Mouse (Mus musculus) forebrain, embryonic 12.5 days (tissue): ENCODE measurements at regions not wholly inside any gene's neighbourhood (a gene's known extent, or its start where the extent isn't known, plus 50 kb on each side); places are given as distances from the start of the nearest gene placed in this dataset.

Experiments
- ATAC-seq: fragments of 200-750 bp; cut with Nextera tagmentation; 2 replicates; pipeline ENCODE4 v1.8.0; 2017; ENCODE audit warnings: moderate TSS enrichment; ENCODE audit not compliant: low FRiP score
- H3K27ac ChIP-seq: fragments of 300-500 bp; sonication (generic); 2 replicates; pipeline ENCODE4 v1.5.1; 2016; ENCODE audit warnings: mild to moderate bottlenecking
- H3K27me3 ChIP-seq: fragments of 300-500 bp; sonication (generic); 2 replicates; pipeline ENCODE4 v1.6.1; 2016; ENCODE audit warnings: mild to moderate bottlenecking
- H3K36me3 ChIP-seq: fragments of 300-500 bp; sonication (generic); replicated peaks from 2 replicates; pipeline ENCODE4 v1.6.1; 2016; ENCODE audit warnings: mild to moderate bottlenecking
- H3K4me1 ChIP-seq: fragments of 300-500 bp; sonication (generic); 2 replicates; pipeline ENCODE4 v1.6.1; 2016
- H3K4me2 ChIP-seq: fragments of 300-500 bp; sonication (generic); 2 replicates; pipeline ENCODE4 v1.6.1; 2016; ENCODE audit warnings: mild to moderate bottlenecking, moderate library complexity
- H3K4me3 ChIP-seq: fragments of 300-500 bp; sonication (generic); replicated peaks from 2 replicates; pipeline ENCODE4 v1.5.1; 2016; ENCODE audit warnings: mild to moderate bottlenecking
- H3K9ac ChIP-seq: fragments of 300-500 bp; sonication (generic); 2 replicates; pipeline ENCODE4 v1.6.1; 2016; ENCODE audit warnings: mild to moderate bottlenecking
- H3K9me3 ChIP-seq: fragments of 300-500 bp; sonication (generic); 2 replicates; pipeline ENCODE4 v1.6.1; 2016
- WGBS: fragments of 180-500 bp; shearing (Covaris S2); methylation state at CpG from one replicate; pipeline ENCODE4 v1.1.7; 2016; 5-methylcytosine and 5-hydroxymethylcytosine counted together

- H3K4me3 ChIP-seq: no peak overlapping the region
- no peak overlapping the region for H3K9ac ChIP-seq
- H3K4me2 ChIP-seq: no peak overlapping the region
- no peaks in the 10 kb centered on the region for H3K36me3 ChIP-seq
- WGBS: 96% methylated on average over 5 of the region's 5 CpGs
- no peak overlapping the region for H3K27ac ChIP-seq
- H3K9me3 ChIP-seq: no peaks in the 10 kb centered on the region
- no peaks in the 10 kb centered on the region for H3K4me1 ChIP-seq
- no peaks in the 10 kb centered on the region for H3K27me3 ChIP-seq
- no peak for ATAC-seq
These were observed 573.0 kb downstream of the Gm19410 start for GRCm38 (mm10) chr8:36338628-36339027.

DNA sequence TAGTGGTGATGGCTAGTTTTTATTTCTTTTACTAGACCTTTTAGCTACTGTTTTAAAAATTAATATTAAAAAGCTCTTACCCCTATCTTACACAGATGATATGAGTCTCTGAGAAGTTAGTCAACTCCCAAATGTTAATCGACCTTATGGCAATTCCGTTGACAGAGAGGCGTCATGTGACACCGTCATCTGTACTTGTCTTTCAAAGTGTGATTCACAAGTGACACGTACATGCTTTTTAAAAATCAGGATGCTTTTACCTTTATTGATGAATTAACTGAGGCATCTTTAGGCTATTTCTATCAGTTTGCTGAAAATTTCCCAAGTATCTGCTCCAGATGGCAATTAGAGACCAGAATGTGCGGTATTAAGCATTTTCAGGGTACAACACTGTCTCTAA lies 573.9 kb downstream of the Gm19410 start:
- H3K9me3 ChIP-seq: no peaks in the 10 kb centered on the region
- H3K27ac ChIP-seq: no peak overlapping the region
- no peak overlapping the region for H3K9ac ChIP-seq
- no peak overlapping the region for H3K4me2 ChIP-seq
- H3K4me3 ChIP-seq: no peak overlapping the region
- H3K27me3 ChIP-seq: no peaks in the 10 kb centered on the region
- H3K4me1 ChIP-seq: no peaks in the 10 kb centered on the region
- H3K36me3 ChIP-seq: no peaks in the 10 kb centered on the region
- WGBS: 90% methylated on average over 6 of the region's 6 CpGs
- ATAC-seq: no peak

- Histone ChIP-seq H3K4me1 (no peaks in the 10 kb centered on the region), H3K4me3 (no peak overlapping the region), H3K36me3 (no peaks in the 10 kb centered on the region), H3K9ac (no peak overlapping the region), H3K4me2 (no peak overlapping the region), H3K27ac (no peak overlapping the region), H3K27me3 (no peaks in the 10 kb centered on the region), H3K9me3 (no peaks in the 10 kb centered on the region)
- 79% methylated on average over 3 of the region's 3 CpGs for WGBS
- no peak for ATAC-seq
These were observed 574.9 kb downstream of the Gm19410 start for GRCm38 (mm10) chr8:36340454-36340853.

DNA sequence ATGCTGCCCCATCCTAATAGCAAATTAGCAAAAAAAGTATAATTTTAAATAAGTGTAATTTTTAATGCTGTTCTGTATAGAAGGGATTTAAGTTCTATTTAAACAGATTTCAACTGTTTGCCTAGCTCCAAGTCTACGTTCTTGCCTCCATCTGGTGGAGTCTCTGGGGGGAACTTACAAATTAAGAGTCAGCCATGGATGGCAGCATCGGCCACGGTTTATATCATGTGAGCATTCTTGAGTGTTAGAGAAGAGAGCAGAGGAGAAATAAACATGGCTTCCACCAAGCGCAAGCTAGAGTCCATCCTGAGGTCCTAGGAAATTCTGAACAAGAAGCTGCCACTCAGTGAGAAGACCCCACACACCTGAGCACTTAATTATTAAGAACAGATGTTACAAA lies 576.4 kb downstream of the Gm19410 start:
- Histone ChIP-seq H3K4me3 (no peak overlapping the region), H3K27me3 (no peaks in the 10 kb centered on the region), H3K27ac (no peak overlapping the region), H3K9me3 (no peaks in the 10 kb centered on the region), H3K4me2 (no peak overlapping the region), H3K9ac (no peak overlapping the region), H3K4me1 (no peaks in the 10 kb centered on the region), H3K36me3 (no peaks in the 10 kb centered on the region)
- WGBS: 79% methylated on average over 4 of the region's 4 CpGs
- no peak for ATAC-seq

GRCm38 (mm10) chr8:36342650-36343049 lies 577.1 kb downstream of the Gm19410 start:
- no peak overlapping the region for H3K4me2 ChIP-seq
- no peaks in the 10 kb centered on the region for H3K9me3 ChIP-seq
- no peak for ATAC-seq
- WGBS: 89% methylated on average over 5 of the region's 5 CpGs
- H3K9ac ChIP-seq: no peak overlapping the region
- no peaks in the 10 kb centered on the region for H3K4me1 ChIP-seq
- H3K4me3 ChIP-seq: no peak overlapping the region
- no peaks in the 10 kb centered on the region for H3K27me3 ChIP-seq
- no peaks in the 10 kb centered on the region for H3K36me3 ChIP-seq
- H3K27ac ChIP-seq: no peak overlapping the region

DNA sequence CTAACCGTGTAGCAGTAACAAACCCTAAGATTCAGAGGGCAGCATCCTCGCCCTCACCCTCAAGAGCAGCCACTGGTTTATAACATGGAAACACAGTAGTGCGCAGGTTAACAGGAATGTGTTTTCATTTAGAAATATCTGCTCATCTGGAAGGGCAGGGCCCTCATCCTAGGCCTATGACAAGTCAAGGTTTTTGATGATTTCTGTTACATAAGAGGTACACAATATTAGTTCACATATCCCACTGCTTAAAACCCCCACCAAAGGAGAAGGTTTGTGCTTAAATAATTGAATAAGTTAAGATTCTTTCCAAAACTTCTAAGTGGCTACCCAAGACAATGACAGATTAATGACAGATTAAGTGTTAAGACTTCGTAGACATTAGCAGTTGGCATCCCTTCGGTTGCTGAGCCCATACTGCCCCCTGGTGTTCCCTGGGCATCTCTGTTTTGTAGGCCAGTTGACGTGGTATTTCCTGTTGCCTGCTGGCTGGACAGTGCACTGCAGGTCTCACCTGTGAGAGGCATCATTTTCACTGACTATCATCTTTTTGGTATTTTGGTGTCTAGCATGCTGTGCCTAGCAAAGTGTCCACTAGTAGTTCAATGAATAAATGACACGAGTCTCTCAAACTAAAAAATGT lies 581.2 kb downstream of the Gm19410 start:
- no peak overlapping the region for H3K9ac ChIP-seq
- ATAC-seq: peak; percentile 78

GRCm38 (mm10) chr8:36348067-36348466 lies 582.5 kb downstream of the Gm19410 start:
- no peaks in the 10 kb centered on the region for H3K27me3 ChIP-seq
- H3K4me3 ChIP-seq: no peak overlapping the region
- ATAC-seq: no peak
- H3K4me1 ChIP-seq: no peaks in the 10 kb centered on the region
- H3K4me2 ChIP-seq: no peak overlapping the region
- H3K9me3 ChIP-seq: no peaks in the 10 kb centered on the region
- no peak overlapping the region for H3K27ac ChIP-seq
- 98% methylated on average over 1 of the region's 1 CpGs for WGBS
- H3K9ac ChIP-seq: no peak overlapping the region
- H3K36me3 ChIP-seq: no peaks in the 10 kb centered on the region

More for the DNA sequence above, 581.2 kb downstream of the Gm19410 start:
- Histone ChIP-seq H3K27me3 (no peaks in the 10 kb centered on the region), H3K27ac (no peak overlapping the region), H3K9me3 (no peaks in the 10 kb centered on the region), H3K4me1 (no peaks in the 10 kb centered on the region), H3K4me2 (no peak overlapping the region), H3K4me3 (no peak overlapping the region), H3K36me3 (no peaks in the 10 kb centered on the region)
- WGBS: 52% methylated on average over 7 of the region's 7 CpGs

GRCm38 (mm10) chr8:36354926-36355325 lies 589.3 kb downstream of the Gm19410 start:
- Histone ChIP-seq H3K9me3 (no peaks in the 10 kb centered on the region), H3K27me3 (no peaks in the 10 kb centered on the region), H3K9ac (no peak overlapping the region), H3K4me1 (peaks cover 8% of the 10 kb centered on the region; the same call in 1 of the 2 replicates), H3K27ac (no peak overlapping the region), H3K4me2 (no peak overlapping the region), H3K4me3 (no peak overlapping the region), H3K36me3 (no peaks in the 10 kb centered on the region)
- 23% methylated on average over 3 of the region's 3 CpGs for WGBS
- no peak for ATAC-seq

DNA sequence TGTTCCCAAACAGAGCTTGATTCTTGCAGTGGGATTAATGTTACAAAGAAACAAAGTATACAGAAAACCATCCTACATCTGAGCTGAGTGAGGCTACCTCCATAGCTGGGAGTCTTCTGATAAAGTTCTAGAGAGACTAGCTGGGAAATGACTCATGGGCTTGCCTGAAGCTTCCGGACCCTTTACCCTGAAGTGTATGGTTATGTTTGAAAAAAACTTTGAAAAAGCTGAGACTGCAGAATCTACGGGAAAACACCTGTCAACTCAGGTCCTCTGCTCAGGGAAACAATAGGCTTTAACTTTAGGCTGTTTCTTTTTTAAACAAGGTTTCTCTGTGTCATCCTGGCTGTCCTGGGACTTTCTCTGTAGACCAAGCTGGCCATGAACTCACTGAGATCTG lies 593.4 kb downstream of the Gm19410 start:
- H3K27me3 ChIP-seq: no peaks in the 10 kb centered on the region
- no peaks in the 10 kb centered on the region for H3K36me3 ChIP-seq
- 93% methylated on average over 2 of the region's 2 CpGs for WGBS

DNA sequence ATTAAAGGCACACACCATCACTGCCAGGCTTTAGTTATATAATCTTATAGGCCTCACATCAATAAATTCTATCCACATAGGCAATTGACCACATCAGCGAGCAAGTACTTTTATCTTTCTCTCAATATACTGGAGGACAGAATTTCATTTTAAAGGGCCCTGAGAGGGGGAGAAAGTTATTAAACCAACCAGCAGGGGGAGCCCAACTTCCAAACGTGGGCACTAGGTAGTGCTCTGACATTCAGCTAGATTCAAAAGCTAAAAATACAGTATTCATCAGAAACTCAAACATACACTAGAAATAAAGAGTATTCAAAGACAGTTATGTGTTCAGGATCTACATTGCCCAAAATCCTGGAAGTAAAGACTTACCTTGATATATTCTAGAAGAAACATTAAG lies 595.7 kb downstream of the Gm19410 start:
- H3K4me3 ChIP-seq: no peak overlapping the region
- no peaks in the 10 kb centered on the region for H3K36me3 ChIP-seq
- no peaks in the 10 kb centered on the region for H3K27me3 ChIP-seq
- 14% methylated on average over 2 of the region's 2 CpGs for WGBS
- no peaks in the 10 kb centered on the region for H3K4me1 ChIP-seq
- ATAC-seq: peak; percentile 51; the same call in 1 of the 2 replicates
- H3K9me3 ChIP-seq: no peaks in the 10 kb centered on the region
- no peak overlapping the region for H3K27ac ChIP-seq
- H3K9ac ChIP-seq: no peak overlapping the region
- no peak overlapping the region for H3K4me2 ChIP-seq

More for the DNA sequence above, 593.4 kb downstream of the Gm19410 start:
- no peak overlapping the region for H3K27ac ChIP-seq
- H3K9me3 ChIP-seq: no peaks in the 10 kb centered on the region
- no peak for ATAC-seq
- H3K4me1 ChIP-seq: peaks cover 8% of the 10 kb centered on the region; the same call in 1 of the 2 replicates
- H3K4me2 ChIP-seq: no peak overlapping the region
- no peak overlapping the region for H3K9ac ChIP-seq
- no peak overlapping the region for H3K4me3 ChIP-seq

DNA sequence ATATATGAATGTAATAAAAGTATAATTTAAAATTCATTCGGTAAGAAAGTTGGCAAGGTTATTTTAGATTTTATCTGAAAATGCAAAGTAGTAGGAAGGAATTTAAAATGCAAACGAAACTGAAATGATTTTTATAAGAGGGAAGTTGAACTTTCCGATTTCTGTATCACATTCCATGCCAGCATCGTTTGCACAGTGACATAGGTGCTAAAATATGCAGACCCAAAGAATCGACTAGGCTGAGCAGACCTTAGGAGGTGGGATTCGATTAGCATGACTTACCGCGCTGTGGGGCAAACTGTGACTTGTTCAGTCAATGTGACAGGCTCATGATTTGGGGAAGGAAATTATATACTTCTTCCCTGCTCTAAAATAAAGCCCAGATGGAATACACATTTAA lies 596.2 kb downstream of the Gm19410 start:
- no peak overlapping the region for H3K9ac ChIP-seq
- WGBS: 58% methylated on average over 8 of the region's 8 CpGs
- no peaks in the 10 kb centered on the region for H3K4me1 ChIP-seq
- H3K4me3 ChIP-seq: no peak overlapping the region
- H3K27ac ChIP-seq: no peak overlapping the region
- H3K4me2 ChIP-seq: no peak overlapping the region
- no peaks in the 10 kb centered on the region for H3K27me3 ChIP-seq
- H3K9me3 ChIP-seq: no peaks in the 10 kb centered on the region
- no peak for ATAC-seq
- H3K36me3 ChIP-seq: no peaks in the 10 kb centered on the region

DNA sequence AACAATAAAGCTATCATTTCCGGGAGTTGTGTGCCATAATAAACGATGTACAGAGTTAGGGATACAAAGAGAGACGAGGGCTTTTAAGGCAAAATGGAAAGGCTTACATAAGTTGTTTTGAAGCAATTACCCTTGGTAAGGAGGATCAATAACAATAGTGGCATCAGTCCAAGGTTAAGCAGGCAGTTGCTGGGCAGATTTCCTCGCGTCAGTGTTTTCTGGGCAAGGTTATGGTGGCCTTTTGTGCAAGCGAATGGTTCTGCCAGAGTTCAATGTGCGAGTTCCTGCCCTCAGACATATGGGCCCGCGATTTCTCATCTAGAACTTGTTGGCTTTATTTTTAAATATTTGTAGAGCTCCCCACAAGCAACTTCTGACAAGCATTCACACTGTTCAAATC lies 597.7 kb downstream of the Gm19410 start:
- WGBS: 71% methylated on average over 9 of the region's 9 CpGs

GRCm38 (mm10) chr8:36364567-36365231 lies 599.1 kb downstream of the Gm19410 start:
- ATAC-seq: no peak
- H3K9me3 ChIP-seq: no peaks in the 10 kb centered on the region
- H3K4me2 ChIP-seq: no peak overlapping the region
- H3K27ac ChIP-seq: no peak overlapping the region
- 81% methylated on average over 6 of the region's 6 CpGs for WGBS
- H3K4me1 ChIP-seq: no peaks in the 10 kb centered on the region
- H3K36me3 ChIP-seq: no peaks in the 10 kb centered on the region
- no peak overlapping the region for H3K4me3 ChIP-seq
- H3K27me3 ChIP-seq: no peaks in the 10 kb centered on the region
- no peak overlapping the region for H3K9ac ChIP-seq

More for the DNA sequence above, 597.7 kb downstream of the Gm19410 start:
- Histone ChIP-seq H3K9me3 (no peaks in the 10 kb centered on the region), H3K27ac (no peak overlapping the region), H3K36me3 (no peaks in the 10 kb centered on the region), H3K9ac (no peak overlapping the region), H3K4me2 (no peak overlapping the region), H3K4me3 (no peak overlapping the region), H3K27me3 (no peaks in the 10 kb centered on the region), H3K4me1 (no peaks in the 10 kb centered on the region)
- no peak for ATAC-seq
